Mouse (Mus musculus) myocyte (in vitro differentiated cells): ENCODE results near the gene Nptxr.

Experiments
- MAX ChIP-seq: IDR thresholded peaks from one replicate; pipeline ENCODE4 v1.6.1; 2011; ENCODE audit warnings: low read depth, mild to moderate bottlenecking, control low read depth
- MYOD1 ChIP-seq, 3 experiments: IDR thresholded peaks; one replicate each; pipeline ENCODE4 v1.6.1; 2011; ENCODE audit warnings: control low read depth in 2 of 3, low read depth in 2 of 3, mild to moderate bottlenecking in 2 of 3, moderate library complexity in 1 of 3; ENCODE audit not compliant: insufficient read length in 2 of 3, control insufficient read depth in 1 of 3
- POLR2A ChIP-seq: IDR thresholded peaks from one replicate; pipeline ENCODE4 v1.6.1; 2011; ENCODE audit warnings: low read depth, mild to moderate bottlenecking, control low read depth, moderate library complexity; ENCODE audit not compliant: insufficient read length
- POLR2AphosphoS2 ChIP-seq: IDR thresholded peaks from one replicate; pipeline ENCODE4 v1.6.1; 2011; ENCODE audit warnings: low read depth, control low read depth; ENCODE audit not compliant: insufficient read length
- REST ChIP-seq: IDR thresholded peaks from one replicate; pipeline ENCODE4 v1.6.1; 2011; ENCODE audit warnings: mild to moderate bottlenecking, control low read depth, moderate library complexity; ENCODE audit not compliant: insufficient read depth, insufficient read length
- TCF12 ChIP-seq: IDR thresholded peaks from one replicate; pipeline ENCODE4 v1.6.1; 2011; ENCODE audit warnings: mild to moderate bottlenecking, control low read depth; ENCODE audit not compliant: poor library complexity, insufficient read depth, severe bottlenecking
- USF1 ChIP-seq: IDR thresholded peaks from one replicate; pipeline ENCODE4 v1.6.1; 2011; ENCODE audit warnings: low read depth, mild to moderate bottlenecking, control low read depth, moderate library complexity

DNA sequence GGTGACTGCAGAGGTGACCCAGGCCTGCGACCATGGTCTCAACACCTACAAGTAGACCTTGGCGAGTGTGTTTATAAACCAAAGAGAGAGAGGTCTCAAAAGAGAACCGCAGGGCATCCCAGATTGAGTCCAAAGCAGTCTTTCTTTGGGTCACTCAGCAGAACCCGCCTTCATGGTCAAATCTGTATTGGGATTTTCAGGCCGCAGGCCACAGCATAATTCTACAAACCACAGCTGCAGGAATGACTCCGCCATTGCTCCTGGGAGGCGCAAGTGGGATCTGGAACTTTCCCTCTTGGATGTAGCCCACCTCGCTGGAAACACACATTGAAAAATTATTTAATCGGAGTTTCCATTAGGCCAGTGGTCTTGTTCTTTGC lies 30.3 kb upstream of the Nptxr start:
- TF ChIP-seq POLR2AphosphoS2 (no peak), POLR2A (no peak), MYOD1 (IDR thresholded peaks at IDR 0.05; ENCODE audit: control insufficient read depth in 1 of 3, insufficient read length in 2 of 3, low read depth in 2 of 3) (no peak), MAX (no peak), REST (no peak), USF1 (no peak), TCF12 (no peak)
